Mouse (Mus musculus) megakaryocyte, adult 5-6 weeks (primary cell): ENCODE results near the gene Capn1. TPM values are rescaled to one million over a fixed set of nuclear protein-coding genes. Genes with fewer than 3 reads are reported as not detected.

ENCODE experiments used
- ATAC-seq: 2 replicates; pipeline ENCODE4 v1.8.0; 2016; ENCODE audit warnings: mild to moderate bottlenecking, inconsistent platforms; ENCODE audit not compliant: poor library complexity, severe bottlenecking
- total RNA-seq, 2 experiments: library from RNA; stranded (forward) in 1 of 2; stranded (reverse) in 1 of 2; fragments of 153-499, 151-499 nt in 1 of 2; fragments of 221-1000, 200-1000 nt in 1 of 2; gene quantifications; 2 replicates each; pipeline versions ENCODE4 v1.2.3 to v1.2.4; 2015 to 2017

Capn1 gene
- total RNA-seq, 2 experiments from 2014 or later, result 31.1 to 54.8 TPM

GRCm38 (mm10) chr19:6040002-6040401 is 24.3 kb upstream of the Capn1 start:
- no peak for ATAC-seq

DNA sequence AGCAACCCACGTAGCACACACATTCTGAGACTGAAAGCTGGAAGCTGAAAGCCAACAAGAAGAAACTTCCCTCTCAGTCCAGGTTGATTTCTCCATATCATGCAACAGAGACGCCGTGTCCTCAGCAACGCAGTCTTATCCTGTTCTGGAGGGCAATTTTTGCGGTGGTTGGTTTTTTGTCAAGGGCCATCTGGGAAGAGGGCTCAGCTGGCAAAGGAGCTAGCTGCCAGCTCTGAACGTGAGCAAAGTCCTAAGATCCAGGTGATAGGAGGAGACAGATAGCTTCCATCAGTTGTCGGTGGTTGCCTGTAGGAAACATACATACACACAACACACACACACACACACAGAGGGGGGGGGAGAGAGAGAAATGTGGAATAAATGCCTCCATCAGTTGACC is 22.6 kb upstream of the Capn1 start:
- no peak for ATAC-seq

GRCm38 (mm10) chr19:6037695-6038094 is 22.0 kb upstream of the Capn1 start:
- ATAC-seq, result no peak

DNA sequence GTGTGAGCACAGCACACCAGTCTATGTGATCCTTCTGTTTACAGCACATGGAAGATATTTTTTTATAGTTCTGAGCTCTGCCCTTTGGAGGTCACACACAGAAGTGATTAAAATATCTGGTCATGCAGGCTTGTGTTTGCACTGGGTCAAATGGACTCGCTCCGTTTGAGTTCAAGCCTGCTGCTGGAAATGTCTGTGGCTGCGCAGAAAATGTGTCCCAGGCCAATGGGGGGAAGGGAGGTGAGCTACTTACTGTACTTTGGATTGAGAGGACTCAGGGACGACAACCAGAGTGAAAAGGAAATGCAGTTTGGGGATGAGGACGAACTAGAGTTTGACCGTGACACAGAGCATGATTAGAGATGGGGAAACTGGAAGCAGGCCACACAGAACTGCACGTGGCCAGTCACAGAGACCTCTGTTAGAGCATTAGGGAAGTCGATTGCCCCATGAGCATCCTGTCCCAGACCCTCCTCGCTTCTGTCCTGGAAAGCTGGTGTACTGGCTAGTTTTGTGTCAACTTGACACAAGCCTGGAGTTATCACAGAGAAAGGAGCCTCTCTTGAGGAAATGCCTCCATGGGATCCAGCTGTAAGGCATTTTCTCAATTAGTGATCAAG is 20.4 kb upstream of the Capn1 start:
- ATAC-seq, result peak; percentile 43; the same call in 1 of the 2 replicates

GRCm38 (mm10) chr19:6030520-6031280 is 15.0 kb upstream of the Capn1 start:
- ATAC-seq, result no peak

- no peak for ATAC-seq
These were observed 13.7 kb upstream of the Capn1 start for GRCm38 (mm10) chr19:6029426-6029825.

GRCm38 (mm10) chr19:6028991-6029390 is 13.3 kb upstream of the Capn1 start:
- no peak for ATAC-seq

DNA sequence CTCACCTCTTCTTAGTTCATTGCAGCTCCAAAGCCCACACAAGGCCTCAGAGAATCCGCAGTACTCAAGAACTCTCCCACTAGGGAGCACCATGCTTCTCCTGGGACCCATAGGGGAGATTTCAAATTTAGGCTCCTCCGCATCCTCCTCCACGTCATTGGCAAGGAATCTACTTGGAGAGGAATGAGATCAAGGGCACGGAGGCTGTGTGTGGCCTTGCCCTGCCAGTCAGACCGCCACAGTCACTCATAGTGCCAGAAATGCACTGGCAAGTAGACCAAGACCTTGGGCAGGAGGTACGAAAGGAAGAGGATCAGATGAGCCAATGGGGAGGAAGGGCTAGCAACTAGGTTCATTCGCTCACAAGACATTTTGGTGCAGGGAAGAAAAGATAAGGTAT is 8.2 kb upstream of the Capn1 start:
- ATAC-seq, result no peak

DNA sequence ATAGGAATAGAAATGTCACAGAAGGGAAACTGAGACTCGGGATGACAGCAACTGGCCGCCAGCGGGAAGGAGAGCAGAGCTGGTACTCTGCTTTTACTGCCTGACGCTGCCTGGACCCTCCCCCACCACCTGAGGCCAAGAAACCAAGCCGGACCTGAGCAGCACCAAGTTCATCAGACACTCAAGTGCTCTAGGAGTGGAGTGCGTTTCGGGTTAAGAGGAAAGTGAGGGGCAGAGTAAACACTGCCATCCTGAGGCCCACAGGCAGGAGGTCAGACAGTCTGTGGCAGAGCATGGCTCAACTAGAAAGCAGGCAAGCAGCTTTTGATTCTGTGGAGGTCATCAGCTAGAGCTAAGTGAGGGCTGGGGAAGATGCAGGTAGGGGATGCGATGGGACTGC is 7.4 kb upstream of the Capn1 start:
- no peak for ATAC-seq

GRCm38 (mm10) chr19:6020276-6020675 is 4.6 kb upstream of the Capn1 start:
- ATAC-seq, result no peak

- ATAC-seq, result peak; percentile 72
These were observed 2.7 kb upstream of the Capn1 start for GRCm38 (mm10) chr19:6018142-6019089.

DNA sequence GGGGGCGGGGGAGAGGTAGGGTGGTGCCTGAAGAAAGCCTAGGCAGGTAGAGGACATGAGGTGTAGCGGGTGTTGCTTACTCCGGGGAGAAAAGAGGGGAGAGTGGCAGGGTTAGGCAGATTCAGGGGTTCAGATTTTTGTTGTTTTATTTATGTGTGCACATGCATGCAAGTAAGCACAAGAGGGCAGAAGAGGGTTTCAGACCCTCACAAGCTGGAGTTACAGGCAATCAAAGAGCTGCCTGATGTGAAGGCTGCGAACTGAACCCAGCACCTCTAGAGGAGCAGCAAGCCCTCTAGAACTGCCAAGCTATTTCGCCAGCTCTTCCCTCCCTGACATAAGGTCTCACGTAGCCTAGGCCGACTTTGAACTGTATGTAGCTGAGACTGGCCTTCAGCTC is 835 bp upstream of the Capn1 start:
- no peak for ATAC-seq

- peak; percentile 63 for ATAC-seq
These were observed 646 bp downstream of the Capn1 start for GRCm38 (mm10) chr19:6014991-6015510.

DNA sequence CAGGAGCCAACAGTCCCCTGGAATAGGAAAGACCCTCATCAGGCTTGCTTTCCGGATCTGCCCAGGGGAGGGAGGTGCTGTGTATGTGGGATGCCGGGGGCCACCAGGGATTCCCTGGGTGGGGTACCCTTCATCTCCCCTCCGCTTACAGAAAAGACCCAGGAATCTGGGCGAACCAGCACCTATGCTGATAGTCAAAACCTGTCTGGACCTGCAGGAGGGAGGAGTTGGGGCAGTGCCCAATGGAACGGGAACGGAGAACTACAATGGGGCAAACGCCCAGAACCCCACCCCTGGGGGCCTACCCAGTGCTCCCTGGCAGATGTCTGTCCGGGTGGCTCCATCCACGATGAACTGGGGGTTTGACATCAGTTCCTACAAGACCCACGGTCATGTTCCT is 2.0 kb downstream of the Capn1 start:
- no peak for ATAC-seq

GRCm38 (mm10) chr19:6009137-6009536 is 6.6 kb downstream of the Capn1 start:
- no peak for ATAC-seq

- no peak for ATAC-seq
These were observed 8.7 kb downstream of the Capn1 start for GRCm38 (mm10) chr19:6007013-6007412.

DNA sequence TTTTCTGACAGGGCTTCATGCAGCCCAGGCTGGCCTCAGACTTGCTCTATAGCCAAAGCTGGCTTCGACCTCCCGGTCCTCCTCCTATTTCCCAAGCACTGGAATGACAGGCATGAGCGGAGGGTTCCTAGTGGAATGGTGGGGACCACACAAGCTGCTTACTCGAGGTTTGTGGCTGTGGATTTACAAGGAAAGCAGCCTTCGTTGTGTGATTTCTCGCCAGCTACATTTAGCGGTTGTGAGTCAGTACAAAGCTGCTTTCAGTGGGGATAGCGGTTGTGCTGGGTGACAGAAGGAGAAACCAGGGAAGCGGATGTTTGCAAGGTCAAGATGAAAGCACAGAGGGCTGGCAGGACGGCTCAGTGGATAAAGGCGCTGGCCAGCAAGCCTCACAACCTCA is 10.2 kb downstream of the Capn1 start:
- no peak for ATAC-seq

DNA sequence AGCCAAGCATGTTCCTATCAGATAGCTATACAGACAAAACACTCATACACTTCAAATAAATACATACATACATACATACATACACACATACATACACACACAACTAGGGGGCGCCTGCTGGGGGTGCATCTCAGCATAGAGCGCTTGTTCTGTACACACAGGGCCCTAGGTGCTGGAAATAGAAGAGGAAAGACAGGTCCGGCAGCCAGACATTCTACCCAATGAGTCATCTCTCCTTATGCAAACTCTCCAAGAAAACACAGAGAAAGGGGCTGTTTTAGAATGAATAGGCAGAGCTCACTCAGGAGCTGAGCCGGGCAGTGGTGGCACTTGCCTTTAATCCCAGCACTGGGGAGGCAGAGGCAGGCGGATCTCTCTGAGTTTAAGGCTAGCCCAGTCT is 15.7 kb downstream of the Capn1 start:
- no peak for ATAC-seq

- ATAC-seq, result no peak
These were observed 17.5 kb downstream of the Capn1 start for GRCm38 (mm10) chr19:5998180-5998579.

- no peak for ATAC-seq
These were observed 21.0 kb downstream of the Capn1 start for GRCm38 (mm10) chr19:5994711-5995110.

GRCm38 (mm10) chr19:5992012-5992411 is 23.7 kb downstream of the Capn1 start:
- peak; percentile 75 for ATAC-seq
